Mouse (Mus musculus) liver (tissue): ENCODE data around the gene Mettl9.
A peak's percentile ranks its signal among the peaks of the same experiment; 100 is the strongest.
"Not testable (repeated sequence)": the region's sequence is repeated elsewhere in the genome, so short reads cannot be mapped to it uniquely, and the experiment has no call there.

ENCODE experiments used
- DNase-seq: peaks from one replicate; pipeline ENCODE4 v3.0.0-alpha.2; 2020; ENCODE audit warnings: mixed read lengths

Mettl9 gene

GRCm38 (mm10) chr7:121033856-121034652 lies at the start of gene Mettl9:
Mettl9 (plus strand) TSS chr7:121034445.
- DNase-seq = peak; percentile 96

GRCm38 (mm10) chr7:120991191-120991590 lies 43.1 kb upstream of the Mettl9 start:
- DNase-seq = no peak

- DNase-seq = no peak
These were observed 35.2 kb upstream of the Mettl9 start for GRCm38 (mm10) chr7:120999021-120999530.

GRCm38 (mm10) chr7:121000065-121000822 lies 34.0 kb upstream of the Mettl9 start:
- DNase-seq = no peak

- no peak for DNase-seq
These were observed 32.4 kb upstream of the Mettl9 start for GRCm38 (mm10) chr7:121001879-121002278.

- no peak for DNase-seq
These were observed 31.8 kb upstream of the Mettl9 start for GRCm38 (mm10) chr7:121002407-121002928.

GRCm38 (mm10) chr7:121003793-121004418 lies 30.3 kb upstream of the Mettl9 start:
- DNase-seq = no peak

- DNase-seq = no peak
These were observed 22.2 kb upstream of the Mettl9 start for GRCm38 (mm10) chr7:121011794-121012689.

- DNase-seq = no peak
These were observed 19.8 kb upstream of the Mettl9 start for GRCm38 (mm10) chr7:121014486-121014885.

GRCm38 (mm10) chr7:121018778-121019177 lies 15.5 kb upstream of the Mettl9 start:
- DNase-seq = no peak

- no peak for DNase-seq
These were observed 14.0 kb upstream of the Mettl9 start for GRCm38 (mm10) chr7:121020277-121020676.

GRCm38 (mm10) chr7:121025221-121026008 lies 8.8 kb upstream of the Mettl9 start:
- no peak for DNase-seq

GRCm38 (mm10) chr7:121026300-121026699 lies 7.9 kb upstream of the Mettl9 start:
- DNase-seq = no peak

- not testable (repeated sequence) for DNase-seq
These were observed 4.3 kb upstream of the Mettl9 start for GRCm38 (mm10) chr7:121029947-121030346.

- DNase-seq = peak; percentile 68
These were observed 476 bp downstream of the Mettl9 start for GRCm38 (mm10) chr7:121034701-121035141.

GRCm38 (mm10) chr7:121035161-121035721 lies 996 bp downstream of the Mettl9 start:
- no peak for DNase-seq

- DNase-seq = no peak
These were observed 6.3 kb downstream of the Mettl9 start for GRCm38 (mm10) chr7:121040595-121040994.

- DNase-seq = no peak
These were observed 7.7 kb downstream of the Mettl9 start for GRCm38 (mm10) chr7:121041989-121042388.

GRCm38 (mm10) chr7:121043004-121043403 lies 8.8 kb downstream of the Mettl9 start:
- DNase-seq = no peak

- DNase-seq = no peak
These were observed 9.3 kb downstream of the Mettl9 start for GRCm38 (mm10) chr7:121043510-121043909.

- no peak for DNase-seq
These were observed 10.0 kb downstream of the Mettl9 start for GRCm38 (mm10) chr7:121044251-121044650.
